Mouse (Mus musculus) thymus, adult 2 months (tissue): ENCODE measurements around the gene Cacna1c.

Experiments used
- CTCF ChIP-seq: fragments of 200-500 bp; IDR thresholded peaks from 2 replicates; pipeline ENCODE4 v1.5.1; 2012; ENCODE audit warnings: mild to moderate bottlenecking, control low read depth, low read length, moderate library complexity, borderline replicate concordance; ENCODE audit not compliant: control insufficient read depth, poor library complexity, insufficient read depth; ENCODE audit errors: extremely low read depth
- POLR2A ChIP-seq: fragments of 200-500 bp; IDR thresholded peaks from 2 replicates; pipeline ENCODE4 v1.6.1; 2012; ENCODE audit warnings: mild to moderate bottlenecking, low read length, control low read depth, moderate library complexity; ENCODE audit not compliant: control insufficient read depth, poor library complexity, insufficient read depth; ENCODE audit errors: extremely low read depth

DNA sequence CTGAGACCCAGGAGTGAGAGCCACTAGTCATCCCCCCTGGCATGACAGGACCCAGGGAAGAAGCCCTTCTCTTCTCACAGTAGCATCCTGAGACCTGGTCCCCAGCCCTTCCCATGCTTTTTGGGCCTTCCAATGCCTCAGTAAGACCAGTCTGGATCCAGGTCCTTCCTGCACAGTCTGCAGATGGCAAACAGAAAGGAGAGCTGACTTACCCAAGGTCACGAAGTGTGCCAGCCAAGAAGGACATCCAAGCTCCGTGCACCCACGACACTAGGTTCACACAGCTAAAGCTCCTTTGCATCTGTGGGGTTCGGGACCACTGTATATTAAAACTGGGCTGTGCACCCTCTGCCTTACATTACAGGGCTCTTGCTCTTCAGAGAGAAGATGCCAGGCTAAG lies 252.1 kb downstream of the Cacna1c start:
- no peak for TF ChIP-seq CTCF
- no peak for TF ChIP-seq POLR2A
